Mouse (Mus musculus): ENCODE data around the gene Rtbdn. TPM values are rescaled to one million over a fixed set of nuclear protein-coding genes. Genes with fewer than 3 reads are reported as not detected.

The Rtbdn gene
- polyA plus RNA-seq, 1 experiment from 2014 or later: 0.25 TPM

DNA sequence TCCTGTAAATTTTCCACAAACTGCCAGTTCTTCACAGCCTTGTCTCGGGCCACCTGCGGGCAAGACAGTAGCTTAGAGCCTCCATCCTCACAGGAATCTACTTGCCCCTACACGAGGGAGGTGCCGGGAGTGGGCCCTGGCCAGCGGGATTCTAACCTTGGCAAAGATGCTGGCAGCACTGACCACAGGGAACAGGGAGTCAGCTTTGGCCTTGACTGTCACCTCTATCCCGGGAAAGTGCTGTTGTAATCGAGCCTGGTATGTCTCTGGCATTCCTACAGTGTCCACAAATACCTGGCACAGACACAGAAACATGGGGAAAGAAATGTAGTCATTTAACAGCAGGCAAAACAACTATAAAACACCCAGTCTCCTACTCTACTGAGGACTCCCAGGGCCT lies 13.0 kb downstream of the Rtbdn start:
- no peaks in the 10 kb centered on the region for H3K9me3 ChIP-seq (ENCODE audit: control insufficient read depth, low read length)
- H3K27me3 ChIP-seq (ENCODE audit: control insufficient read depth, insufficient read depth, low read length): no peaks in the 10 kb centered on the region
- WGBS: 97% methylated on average over 7 of the region's 7 CpGs
- H3K27ac ChIP-seq (ENCODE audit: low read depth, low read length): no peak overlapping the region
- H3K4me2 ChIP-seq (ENCODE audit: low read depth): no peak overlapping the region
- H3K4me1 ChIP-seq (ENCODE audit: control insufficient read depth, insufficient read depth, low read length): peaks cover under 1% of the 10 kb centered on the region
- ATAC-seq (ENCODE audit: insufficient read depth, low FRiP score, low TSS enrichment) (no peak), DNase-seq (ENCODE audit: low spot score) (no peak)
- no peaks in the 10 kb centered on the region for H3K36me3 ChIP-seq (ENCODE audit: control insufficient read depth, insufficient read depth, low read length)
- H3K4me3 ChIP-seq (ENCODE audit: low read depth, low read length): no peak overlapping the region
- H3K9ac ChIP-seq (ENCODE audit: low read length): no peak overlapping the region

- Histone ChIP-seq H3K4me1 (ENCODE audit: control insufficient read depth, insufficient read depth, low read length) (peaks cover 8% of the 10 kb centered on the region), H3K27ac (ENCODE audit: low read depth, low read length) (no peak overlapping the region), H3K4me2 (ENCODE audit: low read depth) (no peak overlapping the region), H3K9ac (ENCODE audit: low read length) (no peak overlapping the region), H3K9me3 (ENCODE audit: control insufficient read depth, low read length) (no peaks in the 10 kb centered on the region), H3K27me3 (ENCODE audit: control insufficient read depth, insufficient read depth, low read length) (no peaks in the 10 kb centered on the region), H3K36me3 (ENCODE audit: control insufficient read depth, insufficient read depth, low read length) (no peaks in the 10 kb centered on the region), H3K4me3 (ENCODE audit: low read depth, low read length) (no peak overlapping the region)
- no peak for DNase-seq (ENCODE audit: low spot score)
- ATAC-seq (ENCODE audit: insufficient read depth, low FRiP score, low TSS enrichment): no peak
- 92% methylated on average over 4 of the region's 4 CpGs for WGBS
Observed at GRCm38 (mm10) chr8:84963952-84964351, 17.2 kb downstream of the Rtbdn start.

DNA sequence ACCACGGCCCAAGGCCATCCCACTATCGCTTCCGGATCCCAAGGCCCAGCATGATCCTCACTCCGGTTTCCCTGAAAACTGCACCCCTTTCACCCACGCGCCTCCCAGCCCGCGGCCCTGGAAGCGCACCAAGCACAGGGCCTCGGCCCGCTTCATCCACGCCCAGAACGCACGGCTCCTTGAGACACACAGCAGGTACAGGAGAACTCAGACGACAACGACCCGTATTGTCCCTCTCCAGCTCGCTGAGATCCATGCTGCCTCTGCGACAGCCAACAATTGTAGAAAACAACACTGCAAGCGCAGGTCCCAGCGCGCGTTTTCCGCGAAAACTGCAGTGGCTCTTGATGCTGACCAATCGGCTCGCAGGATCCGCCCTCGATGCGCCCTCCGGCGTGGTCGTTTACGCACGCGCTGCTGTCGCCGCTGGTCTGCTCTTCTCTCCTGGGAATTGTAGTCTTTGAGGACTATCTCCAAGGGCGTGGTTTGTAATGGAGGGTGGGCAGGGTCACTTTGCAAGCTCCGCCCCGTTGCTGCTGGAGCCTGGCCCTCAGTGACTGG lies 19.0 kb downstream of the Rtbdn start:
- Histone ChIP-seq H3K9ac (ENCODE audit: low read length) (peak overlapping the region; percentile 58), H3K4me3 (ENCODE audit: low read depth, low read length) (peak overlapping the region; percentile 59), H3K4me2 (ENCODE audit: low read depth) (peak overlapping the region; percentile 59), H3K27me3 (ENCODE audit: control insufficient read depth, insufficient read depth, low read length) (no peaks in the 10 kb centered on the region), H3K27ac (ENCODE audit: low read depth, low read length) (no peak overlapping the region), H3K9me3 (ENCODE audit: control insufficient read depth, low read length) (no peaks in the 10 kb centered on the region), H3K36me3 (ENCODE audit: control insufficient read depth, insufficient read depth, low read length) (no peaks in the 10 kb centered on the region), H3K4me1 (ENCODE audit: control insufficient read depth, insufficient read depth, low read length) (peaks cover 11% of the 10 kb centered on the region)
- DNase-seq (ENCODE audit: low spot score) (peak; percentile 95), ATAC-seq (ENCODE audit: insufficient read depth, low FRiP score, low TSS enrichment) (peak; percentile 78)
- under 1% methylated on average over 41 of the region's 41 CpGs for WGBS

GRCm38 (mm10) chr8:84966603-84967002 lies 19.8 kb downstream of the Rtbdn start:
- WGBS: 57% methylated on average over 3 of the region's 3 CpGs
- no peak overlapping the region for H3K4me3 ChIP-seq (ENCODE audit: low read depth, low read length)
- H3K4me1 ChIP-seq (ENCODE audit: control insufficient read depth, insufficient read depth, low read length): peaks cover 16% of the 10 kb centered on the region
- ATAC-seq (ENCODE audit: insufficient read depth, low FRiP score, low TSS enrichment) (no peak), DNase-seq (ENCODE audit: low spot score) (no peak)
- H3K4me2 ChIP-seq (ENCODE audit: low read depth): no peak overlapping the region
- H3K9ac ChIP-seq (ENCODE audit: low read length): no peak overlapping the region
- no peak overlapping the region for H3K27ac ChIP-seq (ENCODE audit: low read depth, low read length)
- no peaks in the 10 kb centered on the region for H3K36me3 ChIP-seq (ENCODE audit: control insufficient read depth, insufficient read depth, low read length)
- no peaks in the 10 kb centered on the region for H3K27me3 ChIP-seq (ENCODE audit: control insufficient read depth, insufficient read depth, low read length)
- no peaks in the 10 kb centered on the region for H3K9me3 ChIP-seq (ENCODE audit: control insufficient read depth, low read length)

DNA sequence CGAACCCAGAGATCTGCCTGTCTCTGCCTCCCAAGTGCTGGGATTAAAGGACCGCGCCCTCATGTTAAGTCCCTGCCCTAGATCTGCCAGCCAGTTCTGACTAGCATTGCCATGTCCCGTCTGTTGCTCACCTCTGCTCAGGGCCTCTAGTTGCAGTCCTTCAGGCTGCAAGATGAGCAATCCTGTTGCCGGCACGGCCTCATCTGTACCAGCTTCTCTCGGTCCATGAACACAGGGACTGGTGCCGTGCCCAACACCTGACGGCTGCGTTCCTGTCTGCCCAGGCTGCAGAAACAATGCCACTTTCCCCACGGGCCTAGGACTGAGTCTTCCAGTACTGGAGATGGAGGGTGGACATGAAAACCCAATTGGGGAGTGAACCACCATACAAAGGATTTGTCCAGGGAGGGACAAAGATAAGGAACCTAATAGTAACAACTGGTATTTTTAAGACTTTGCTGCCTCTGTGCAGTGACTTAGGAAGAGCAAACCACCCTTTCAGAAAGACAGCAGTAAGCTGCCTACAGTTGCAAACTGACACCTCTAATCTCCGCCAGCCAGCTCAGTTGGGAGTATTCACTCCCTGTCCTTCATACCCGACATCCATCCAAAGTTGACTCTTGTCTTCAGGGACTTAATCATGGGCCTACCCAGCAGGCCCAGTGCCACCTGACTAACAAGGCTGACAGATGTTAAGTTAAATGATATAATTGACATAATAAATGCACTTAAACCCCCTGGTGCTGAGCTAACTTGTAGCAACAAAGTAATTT lies 20.9 kb downstream of the Rtbdn start:
- Histone ChIP-seq H3K9ac (ENCODE audit: low read length) (no peak overlapping the region), H3K4me3 (ENCODE audit: low read depth, low read length) (no peak overlapping the region), H3K27me3 (ENCODE audit: control insufficient read depth, insufficient read depth, low read length) (no peaks in the 10 kb centered on the region), H3K27ac (ENCODE audit: low read depth, low read length) (no peak overlapping the region), H3K4me2 (ENCODE audit: low read depth) (no peak overlapping the region), H3K36me3 (ENCODE audit: control insufficient read depth, insufficient read depth, low read length) (no peaks in the 10 kb centered on the region; the same call in 1 of the 2 replicates), H3K4me1 (ENCODE audit: control insufficient read depth, insufficient read depth, low read length) (peaks cover 16% of the 10 kb centered on the region), H3K9me3 (ENCODE audit: control insufficient read depth, low read length) (no peaks in the 10 kb centered on the region)
- no peak for DNase-seq (ENCODE audit: low spot score)
- 92% methylated on average over 13 of the region's 13 CpGs for WGBS
- ATAC-seq (ENCODE audit: insufficient read depth, low FRiP score, low TSS enrichment): no peak

GRCm38 (mm10) chr8:84968650-84969049 lies 21.9 kb downstream of the Rtbdn start:
- ATAC-seq (ENCODE audit: insufficient read depth, low FRiP score, low TSS enrichment) (no peak), DNase-seq (ENCODE audit: low spot score) (no peak)
- Histone ChIP-seq H3K4me2 (ENCODE audit: low read depth) (peak overlapping the region; percentile 83), H3K4me1 (ENCODE audit: control insufficient read depth, insufficient read depth, low read length) (peaks cover 16% of the 10 kb centered on the region), H3K36me3 (ENCODE audit: control insufficient read depth, insufficient read depth, low read length) (no peaks in the 10 kb centered on the region; the same call in 1 of the 2 replicates), H3K27me3 (ENCODE audit: control insufficient read depth, insufficient read depth, low read length) (no peaks in the 10 kb centered on the region), H3K27ac (ENCODE audit: low read depth, low read length) (no peak overlapping the region), H3K9ac (ENCODE audit: low read length) (peak overlapping the region; percentile 97), H3K4me3 (ENCODE audit: low read depth, low read length) (peak overlapping the region; percentile 77), H3K9me3 (ENCODE audit: control insufficient read depth, low read length) (no peaks in the 10 kb centered on the region)
- 14% methylated on average over 2 of the region's 2 CpGs for WGBS

DNA sequence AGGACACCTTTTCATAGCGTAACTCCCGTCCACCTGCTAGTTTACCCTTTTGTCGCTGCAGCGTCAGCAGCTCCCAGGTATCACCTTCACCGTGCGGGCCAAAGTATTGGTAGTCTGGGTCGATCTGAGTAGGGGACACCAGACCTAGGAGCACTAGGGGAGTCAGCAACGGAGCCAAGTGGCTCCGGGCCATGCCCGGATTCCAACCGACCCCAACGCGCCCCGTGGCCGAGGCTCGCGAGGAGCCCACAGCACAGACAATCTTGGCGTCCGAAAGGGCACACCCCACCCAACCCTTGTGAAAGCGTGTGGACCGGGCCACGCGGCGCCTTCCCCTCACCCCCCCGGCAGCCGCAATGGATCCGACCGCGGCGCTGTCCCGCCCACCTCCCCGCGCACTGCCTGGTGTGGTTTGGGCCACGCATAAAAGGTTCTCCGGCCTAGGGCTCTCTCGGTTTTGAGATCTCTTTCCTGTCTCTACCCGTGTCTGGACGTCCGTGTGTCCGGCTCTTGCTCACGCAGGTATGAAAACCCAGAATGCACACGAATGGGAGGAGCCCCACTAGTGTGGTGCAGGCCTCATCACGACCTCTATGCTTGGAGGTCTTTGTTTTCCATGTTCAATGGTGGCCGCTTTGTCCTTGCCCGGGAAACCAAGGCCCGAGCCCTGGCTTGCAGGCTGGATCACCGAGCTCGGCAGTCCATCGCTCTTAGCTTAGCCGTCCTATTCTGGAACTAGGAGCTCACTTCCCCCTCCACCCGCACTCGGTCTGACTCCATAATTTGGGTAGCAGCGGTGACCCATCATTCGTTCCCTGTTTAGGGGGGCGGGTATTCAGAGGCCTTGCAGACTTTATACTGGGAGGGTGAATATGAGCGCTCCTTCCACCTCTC lies 22.7 kb downstream of the Rtbdn start, which contains the start of the genes Gm49661, Prdx2 and Rnaseh2a:
Gene Gm49661 (minus strand): TSS at position 193 of the 894 bp plus-strand sequence.
Gene Prdx2 (plus strand): TSS at position 347 of the 894 bp plus-strand sequence.
Gene Rnaseh2a (minus strand): TSS at position 527 of the 894 bp plus-strand sequence.
- no peaks in the 10 kb centered on the region for H3K9me3 ChIP-seq (ENCODE audit: control insufficient read depth, low read length)
- no peaks in the 10 kb centered on the region for H3K27me3 ChIP-seq (ENCODE audit: control insufficient read depth, insufficient read depth, low read length)
- H3K9ac ChIP-seq (ENCODE audit: low read length): peak within 1 kb of the TSS; percentile 97
- ATAC-seq (ENCODE audit: insufficient read depth, low FRiP score, low TSS enrichment) (peak; percentile 59), DNase-seq (ENCODE audit: low spot score) (peak; percentile 86)
- peak within 1 kb of the TSS; percentile 83 for H3K4me2 ChIP-seq (ENCODE audit: low read depth)
- H3K36me3 ChIP-seq (ENCODE audit: control insufficient read depth, insufficient read depth, low read length): no peaks in the 10 kb centered on the region; the same call in 1 of the 2 replicates
- under 1% methylated on average over 56 of the region's 56 CpGs for WGBS
- peak within 1 kb of the TSS; percentile 77 for H3K4me3 ChIP-seq (ENCODE audit: low read depth, low read length)
- H3K27ac ChIP-seq (ENCODE audit: low read depth, low read length): peak within 1 kb of the TSS; percentile 74
- peaks cover 16% of the 10 kb centered on the region for H3K4me1 ChIP-seq (ENCODE audit: control insufficient read depth, insufficient read depth, low read length)

DNA sequence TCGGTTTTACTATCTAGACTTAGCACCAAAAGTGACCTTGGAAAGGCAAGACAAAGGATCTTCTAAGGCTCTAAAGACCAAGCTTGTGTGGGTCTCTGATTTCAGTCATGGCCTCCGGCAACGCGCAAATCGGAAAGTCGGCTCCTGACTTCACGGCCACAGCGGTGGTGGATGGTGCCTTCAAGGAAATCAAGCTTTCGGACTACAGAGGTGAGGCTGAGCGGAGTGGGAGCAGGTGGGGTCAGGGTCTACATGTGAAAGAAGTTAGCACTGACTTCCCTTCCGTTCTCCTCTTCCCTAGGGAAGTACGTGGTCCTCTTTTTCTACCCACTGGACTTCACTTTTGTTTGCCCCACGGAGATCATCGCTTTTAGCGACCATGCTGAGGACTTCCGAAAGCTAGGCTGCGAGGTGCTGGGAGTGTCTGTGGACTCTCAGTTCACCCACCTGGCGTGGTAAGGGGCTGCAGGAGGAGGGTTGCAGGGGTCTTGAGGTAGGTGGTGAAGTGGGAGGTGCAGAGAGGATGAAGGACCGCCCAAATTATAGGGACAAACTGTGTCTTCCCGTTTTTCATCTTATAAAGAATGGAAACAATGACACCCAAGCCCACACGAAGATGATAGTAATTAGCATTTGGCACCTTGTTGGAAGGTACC lies 23.5 kb downstream of the Rtbdn start:
- Histone ChIP-seq H3K4me1 (ENCODE audit: control insufficient read depth, insufficient read depth, low read length) (peaks cover 11% of the 10 kb centered on the region), H3K36me3 (ENCODE audit: control insufficient read depth, insufficient read depth, low read length) (no peaks in the 10 kb centered on the region; the same call in 1 of the 2 replicates), H3K4me2 (ENCODE audit: low read depth) (peak overlapping the region; percentile 83), H3K27me3 (ENCODE audit: control insufficient read depth, insufficient read depth, low read length) (no peaks in the 10 kb centered on the region), H3K9me3 (ENCODE audit: control insufficient read depth, low read length) (no peaks in the 10 kb centered on the region), H3K27ac (ENCODE audit: low read depth, low read length) (peak overlapping the region; percentile 74), H3K4me3 (ENCODE audit: low read depth, low read length) (peak overlapping the region; percentile 77), H3K9ac (ENCODE audit: low read length) (peak overlapping the region; percentile 97)
- WGBS: 13% methylated on average over 21 of the region's 21 CpGs
- DNase-seq (ENCODE audit: low spot score) (no peak), ATAC-seq (ENCODE audit: insufficient read depth, low FRiP score, low TSS enrichment) (no peak)

All from neural tube, embryonic 11.5 days (tissue).